Mouse (Mus musculus) CH12.LX (cell line): ENCODE data around the gene Ulk1.

Experiments
- CTCF ChIP-seq, 2 experiments: IDR thresholded peaks in 1 of 2; conservative IDR thresholded peaks in 1 of 2; 2 replicates each; pipeline ENCODE4 v1.5.1; 2011 to 2012; ENCODE audit warnings: low read depth in 2 of 2, low read length in 2 of 2, improper control_type of control experiment in 1 of 2, inconsistent platforms in 1 of 2, mild to moderate bottlenecking in 1 of 2, moderate library complexity in 1 of 2
- KAT2A ChIP-seq: IDR thresholded peaks from 2 replicates; pipeline ENCODE4 v1.6.1; 2012; ENCODE audit warnings: low read length, improper control_type of control experiment, inconsistent platforms; ENCODE audit not compliant: insufficient replicate concordance
- MAX ChIP-seq: IDR thresholded peaks from 2 replicates; pipeline ENCODE4 v1.6.1; 2011; ENCODE audit warnings: low read length, improper control_type of control experiment
- POLR2A ChIP-seq: IDR thresholded peaks from 2 replicates; pipeline ENCODE4 v1.6.1; 2011; ENCODE audit warnings: low read depth, mild to moderate bottlenecking, improper control_type of control experiment, low read length
- RAD21 ChIP-seq: IDR thresholded peaks from 2 replicates; pipeline ENCODE4 v1.6.1; 2011; ENCODE audit warnings: low read depth, mild to moderate bottlenecking, low read length, improper control_type of control experiment, moderate library complexity
- TBP ChIP-seq: conservative IDR thresholded peaks from 2 replicates; pipeline ENCODE4 v1.6.1; 2011; ENCODE audit warnings: low read depth, low read length, improper control_type of control experiment
- ZKSCAN1 ChIP-seq: IDR thresholded peaks from 2 replicates; pipeline ENCODE4 v1.6.1; 2012; ENCODE audit warnings: low read depth, inconsistent platforms, low read length, improper control_type of control experiment, borderline replicate concordance

GRCm38 (mm10) chr5:110778263-110778662 lies 31.6 kb downstream of the Ulk1 start:
- TF ChIP-seq POLR2A = no peak
- no peak for TF ChIP-seq CTCF (conservative IDR thresholded peaks at IDR 0.05 in 1 of 2, IDR thresholded peaks at IDR 0.05 in 1 of 2; ENCODE audit: low read depth in 2 of 2, low read length in 2 of 2)
- TF ChIP-seq MAX = no peak
- TF ChIP-seq TBP = no peak
- no peak for TF ChIP-seq KAT2A
- TF ChIP-seq ZKSCAN1 = no peak
- no peak for TF ChIP-seq RAD21
